Mouse (Mus musculus) kidney, embryonic 14.5 days (tissue): ENCODE measurements around the gene Erp44. TPM values are rescaled to one million over a fixed set of nuclear protein-coding genes. Genes with fewer than 3 reads are reported as not detected.

Experiments
- ATAC-seq: fragments of 200-750 bp; cut with Nextera tagmentation; 2 replicates; pipeline ENCODE4 v1.8.0; 2017; ENCODE audit warnings: moderate number of reproducible peaks, mild to moderate bottlenecking, moderate TSS enrichment, moderate library complexity; ENCODE audit not compliant: low FRiP score, low TSS enrichment
- H3K27ac ChIP-seq: fragments of 300-500 bp; sonication (generic); 2 replicates; pipeline ENCODE4 v1.5.1; 2014; ENCODE audit warnings: low read depth, mild to moderate bottlenecking, low read length, moderate library complexity, mixed read lengths
- H3K27me3 ChIP-seq: fragments of 300-500 bp; sonication (generic); 2 replicates; pipeline ENCODE4 v1.6.1; 2014; ENCODE audit warnings: mild to moderate bottlenecking, low read length; ENCODE audit not compliant: control insufficient read depth, insufficient read depth
- H3K36me3 ChIP-seq: fragments of 300-500 bp; sonication (generic); 2 replicates; pipeline ENCODE4 v1.6.1; 2014; ENCODE audit warnings: low read length, mixed read lengths; ENCODE audit not compliant: control insufficient read depth, insufficient read depth
- H3K4me1 ChIP-seq: fragments of 300-500 bp; sonication (generic); 2 replicates; pipeline ENCODE4 v1.6.1; 2014; ENCODE audit warnings: low read length, mixed read lengths; ENCODE audit not compliant: control insufficient read depth, insufficient read depth
- H3K4me2 ChIP-seq: fragments of 300-500 bp; sonication (generic); replicated peaks from 2 replicates; pipeline ENCODE4 v1.6.1; 2014; ENCODE audit warnings: low read depth, mild to moderate bottlenecking, low read length
- H3K4me3 ChIP-seq: fragments of 300-500 bp; sonication (generic); 2 replicates; pipeline ENCODE4 v1.5.1; 2014; ENCODE audit warnings: mild to moderate bottlenecking, low read length
- H3K9ac ChIP-seq: fragments of 300-500 bp; sonication (generic); 2 replicates; pipeline ENCODE4 v1.6.1; 2014; ENCODE audit warnings: low read depth, mild to moderate bottlenecking, low read length, moderate library complexity
- H3K9me3 ChIP-seq: fragments of 300-500 bp; sonication (generic); 2 replicates; pipeline ENCODE4 v1.6.1; 2016; ENCODE audit warnings: low read length; ENCODE audit not compliant: control insufficient read depth
- WGBS: fragments of 180-500 bp; shearing (Covaris S2); extraction: QIAGEN DNeasy Blood & Tissue Kit; methylation state at CpG from one replicate; pipeline ENCODE4 v1.1.7; 2014; 5-methylcytosine and 5-hydroxymethylcytosine counted together
- polyA plus RNA-seq: library from polyadenylated mRNA; unstranded; fragments of >200 nt; fragmentation: Nextera tagmentation; extraction: Ambion mirVana; gene quantifications from 2 replicates; pipeline ENCODE4 v1.2.1, GENCODE M21; 2014

Erp44 gene
- polyA plus RNA-seq, 1 experiment from 2014 or later, result 79.4 TPM

DNA sequence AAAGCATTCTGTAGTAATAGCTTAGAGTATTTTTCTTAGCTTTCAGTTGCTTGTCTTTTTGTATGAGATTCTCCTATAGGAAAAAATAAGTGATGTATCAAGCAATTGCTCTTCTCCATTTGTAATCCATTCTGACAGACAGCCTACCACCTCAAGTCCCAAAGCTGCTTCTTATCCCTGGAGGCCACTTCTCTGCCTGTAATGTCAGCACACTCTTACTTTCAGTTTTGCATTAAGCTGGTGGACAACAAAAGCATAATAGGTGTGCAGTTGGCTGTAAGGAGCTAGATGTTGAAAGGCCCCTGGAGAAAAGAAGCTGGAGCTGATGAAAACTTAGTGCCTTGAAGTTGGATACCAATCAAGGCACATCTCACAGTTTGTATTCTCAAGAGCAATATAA lies 26.1 kb downstream of the Erp44 start:
- Histone ChIP-seq H3K4me3 (no peak overlapping the region), H3K9me3 (no peaks in the 10 kb centered on the region), H3K27me3 (no peaks in the 10 kb centered on the region), H3K27ac (no peak overlapping the region), H3K4me1 (no peaks in the 10 kb centered on the region), H3K36me3 (no peaks in the 10 kb centered on the region), H3K4me2 (no peak overlapping the region), H3K9ac (no peak overlapping the region)
- ATAC-seq, result no peak

GRCm38 (mm10) chr4:48244280-48244679 lies 35.1 kb downstream of the Erp44 start:
- 90% methylated on average over 2 of the region's 2 CpGs for WGBS
- no peaks in the 10 kb centered on the region for H3K4me1 ChIP-seq
- H3K9ac ChIP-seq, result no peak overlapping the region
- no peaks in the 10 kb centered on the region for H3K9me3 ChIP-seq
- no peak overlapping the region for H3K4me3 ChIP-seq
- H3K4me2 ChIP-seq, result no peak overlapping the region
- no peaks in the 10 kb centered on the region for H3K27me3 ChIP-seq
- ATAC-seq, result no peak
- H3K27ac ChIP-seq, result no peak overlapping the region
- H3K36me3 ChIP-seq, result 0 out of 2 replicates have a peak, but pooled peaks cover 1% of the 10 kb centered on the region

DNA sequence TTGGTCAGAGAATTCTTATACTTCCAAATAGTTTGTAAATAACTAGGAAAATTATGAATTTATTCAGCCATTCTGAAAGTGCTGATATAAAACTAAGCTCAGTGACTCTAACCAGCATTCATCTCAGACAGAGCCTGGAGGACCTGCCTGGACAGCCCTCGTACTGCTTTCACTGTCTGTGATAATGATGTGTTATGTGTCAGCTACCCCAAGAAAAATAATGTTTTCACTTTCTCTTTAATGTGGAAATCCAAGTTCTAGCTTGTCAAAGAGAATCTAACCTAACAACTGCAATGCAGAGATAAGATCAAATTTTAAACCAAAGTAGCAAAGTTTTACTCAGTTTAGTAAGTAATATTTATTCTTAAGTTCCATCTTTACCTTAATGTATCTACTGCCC lies 35.6 kb downstream of the Erp44 start:
- no peak overlapping the region for H3K4me2 ChIP-seq
- no peak for ATAC-seq
- WGBS, result 55% methylated on average over 1 of the region's 1 CpGs

DNA sequence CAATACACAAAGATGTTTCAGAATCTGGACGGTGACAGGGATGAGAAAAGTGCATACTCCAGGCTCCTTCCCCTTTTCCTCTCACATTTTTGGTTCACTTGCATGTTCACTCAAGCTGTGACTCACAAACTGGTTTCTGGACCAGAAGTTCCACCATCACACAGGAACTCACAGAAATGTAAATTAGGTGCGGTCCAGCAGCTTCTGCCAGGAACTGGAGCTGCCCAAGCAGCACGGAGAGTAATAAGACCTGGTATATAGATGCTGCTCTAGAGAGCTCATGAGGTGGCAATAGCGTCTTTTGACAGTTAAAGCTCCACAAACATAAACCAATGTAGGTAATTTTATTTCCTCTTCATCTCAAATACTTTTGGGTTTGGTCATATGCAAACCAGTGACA lies 36.9 kb downstream of the Erp44 start:
- Histone ChIP-seq H3K27ac (no peak overlapping the region), H3K36me3 (0 out of 2 replicates have a peak, but pooled peaks cover 4% of the 10 kb centered on the region), H3K27me3 (no peaks in the 10 kb centered on the region), H3K4me1 (no peaks in the 10 kb centered on the region), H3K9ac (no peak overlapping the region), H3K4me2 (no peak overlapping the region), H3K9me3 (no peaks in the 10 kb centered on the region), H3K4me3 (no peak overlapping the region)
- ATAC-seq, result no peak
- 85% methylated on average over 4 of the region's 4 CpGs for WGBS

More for the DNA sequence above, 35.6 kb downstream of the Erp44 start:
- Histone ChIP-seq H3K36me3 (0 out of 2 replicates have a peak, but pooled peaks cover 4% of the 10 kb centered on the region), H3K4me1 (no peaks in the 10 kb centered on the region), H3K9me3 (no peaks in the 10 kb centered on the region), H3K27ac (no peak overlapping the region), H3K9ac (no peak overlapping the region), H3K27me3 (no peaks in the 10 kb centered on the region), H3K4me3 (no peak overlapping the region)

DNA sequence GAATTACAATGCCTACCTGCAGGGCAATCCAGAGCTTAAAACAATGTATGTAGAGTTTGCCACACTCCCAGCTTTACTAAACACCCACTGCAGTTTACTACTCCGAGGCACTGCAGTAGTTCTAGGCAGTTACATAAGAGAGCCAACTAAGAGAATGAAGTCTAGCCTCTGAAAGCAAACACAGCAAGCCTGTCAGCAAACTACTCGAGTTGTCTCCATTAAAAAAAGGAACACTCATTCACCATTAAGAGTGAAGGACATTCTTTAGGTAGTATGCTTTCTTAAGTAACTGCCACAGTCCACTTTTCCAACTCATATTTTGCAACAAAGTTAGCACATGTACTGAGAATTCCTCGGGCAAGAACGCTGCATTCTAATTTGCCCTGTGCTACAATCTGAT lies 40.3 kb downstream of the Erp44 start:
- H3K4me1 ChIP-seq, result no peaks in the 10 kb centered on the region
- no peak for ATAC-seq
- H3K9ac ChIP-seq, result no peak overlapping the region
- H3K4me3 ChIP-seq, result no peak overlapping the region
- H3K4me2 ChIP-seq, result no peak overlapping the region
- H3K36me3 ChIP-seq, result peaks cover 6% of the 10 kb centered on the region; the same call in 1 of the 2 replicates
- H3K27me3 ChIP-seq, result no peaks in the 10 kb centered on the region
- H3K27ac ChIP-seq, result no peak overlapping the region
- H3K9me3 ChIP-seq, result no peaks in the 10 kb centered on the region
- 91% methylated on average over 4 of the region's 4 CpGs for WGBS

DNA sequence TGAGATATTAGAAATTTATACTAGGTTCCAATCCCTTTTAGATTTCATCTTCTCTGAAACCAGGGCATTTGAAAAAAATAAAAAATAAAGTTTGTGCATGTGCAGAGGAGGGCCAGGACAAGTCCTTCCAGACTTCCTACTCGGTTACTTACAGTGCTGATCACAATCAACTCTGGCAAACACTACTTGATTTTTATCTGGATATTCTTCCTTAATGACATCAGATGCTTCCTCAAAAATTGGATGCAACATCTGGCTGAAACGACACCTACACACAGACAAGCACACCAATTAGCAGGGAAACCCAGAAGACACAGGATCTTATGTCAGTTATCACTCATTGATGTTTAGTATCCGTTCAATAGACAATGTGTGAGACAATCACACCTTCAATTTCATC lies 42.6 kb downstream of the Erp44 start:
- no peaks in the 10 kb centered on the region for H3K27me3 ChIP-seq
- no peak overlapping the region for H3K9ac ChIP-seq
- H3K9me3 ChIP-seq, result no peaks in the 10 kb centered on the region
- peaks cover 6% of the 10 kb centered on the region; the same call in 1 of the 2 replicates for H3K36me3 ChIP-seq
- no peak overlapping the region for H3K4me2 ChIP-seq
- no peaks in the 10 kb centered on the region for H3K4me1 ChIP-seq
- 86% methylated on average over 3 of the region's 3 CpGs for WGBS
- no peak for ATAC-seq
- no peak overlapping the region for H3K27ac ChIP-seq
- no peak overlapping the region for H3K4me3 ChIP-seq

- WGBS, result 53% methylated on average over 3 of the region's 3 CpGs
- Histone ChIP-seq H3K4me2 (no peak overlapping the region), H3K4me3 (no peak overlapping the region), H3K9ac (no peak overlapping the region), H3K27ac (no peak overlapping the region), H3K4me1 (no peaks in the 10 kb centered on the region), H3K36me3 (no peaks in the 10 kb centered on the region), H3K9me3 (no peaks in the 10 kb centered on the region), H3K27me3 (no peaks in the 10 kb centered on the region)
- no peak for ATAC-seq
Observed at GRCm38 (mm10) chr4:48226800-48227199, 52.6 kb downstream of the Erp44 start.

GRCm38 (mm10) chr4:48225604-48226003 lies 53.8 kb downstream of the Erp44 start:
- Histone ChIP-seq H3K9me3 (no peaks in the 10 kb centered on the region), H3K9ac (no peak overlapping the region), H3K27ac (no peak overlapping the region), H3K4me2 (no peak overlapping the region), H3K4me3 (no peak overlapping the region), H3K4me1 (no peaks in the 10 kb centered on the region), H3K27me3 (no peaks in the 10 kb centered on the region), H3K36me3 (no peaks in the 10 kb centered on the region)
- ATAC-seq, result no peak
- WGBS, result 39% methylated on average over 3 of the region's 3 CpGs

GRCm38 (mm10) chr4:48225173-48225572 lies 54.2 kb downstream of the Erp44 start:
- WGBS, result 27% methylated on average over 2 of the region's 2 CpGs
- H3K4me2 ChIP-seq, result no peak overlapping the region
- H3K27ac ChIP-seq, result no peak overlapping the region
- peak; percentile 81 for ATAC-seq
- H3K36me3 ChIP-seq, result no peaks in the 10 kb centered on the region
- H3K4me3 ChIP-seq, result no peak overlapping the region
- no peaks in the 10 kb centered on the region for H3K4me1 ChIP-seq
- H3K9me3 ChIP-seq, result no peaks in the 10 kb centered on the region
- no peak overlapping the region for H3K9ac ChIP-seq
- H3K27me3 ChIP-seq, result no peaks in the 10 kb centered on the region
